ENCODE assay signal across 8 mouse cellular contexts in genomic region chr17:22314730-22315226, GRCm38 (mm10). TPM values are rescaled to one million over a fixed set of nuclear protein-coding genes. Genes with fewer than 3 reads are reported as not detected.
DNase-seq lines count a peak whose midpoint lies in the region; ATAC-seq lines count a peak whose summit lies in the region.
"Not testable (repeated sequence)": the region's sequence is repeated elsewhere in the genome, so short reads cannot be mapped to it uniquely, and the experiment has no call there.

TSS of gene CT030661.1 (minus strand) at chr17:22314837.

- H3K4me1 ChIP-seq in hindbrain, embryonic 12.5 days = not testable (repeated sequence)

- H3K27ac ChIP-seq in hindbrain, embryonic 12.5 days = peak within 1 kb of the TSS; percentile 73

- peak; percentile 98 for ATAC-seq in hindbrain, embryonic 12.5 days (ENCODE audit: low FRiP score)

- not testable (repeated sequence) for H3K27me3 ChIP-seq in hindbrain, embryonic 12.5 days

- H3K9ac ChIP-seq in hindbrain, embryonic 12.5 days = peak within 1 kb of the TSS; percentile 66

- H3K4me2 ChIP-seq in hindbrain, embryonic 12.5 days (replicated peaks) = peak within 1 kb of the TSS; percentile 53

- not testable (repeated sequence) for H3K9me3 ChIP-seq in hindbrain, embryonic 12.5 days (replicated peaks)

- peak within 1 kb of the TSS; percentile 56 for H3K4me3 ChIP-seq in hindbrain, embryonic 12.5 days

- WGBS in hindbrain, embryonic 12.5 days = under 1% methylated on average over 20 of the region's 20 CpGs

- peak; percentile 99 for DNase-seq in NIH3T3 (ENCODE audit: low read depth)
- peak; percentile 96 for DNase-seq in cerebellum, postnatal 10 days
- peak; percentile 88 to 91 for DNase-seq in frontal cortex, postnatal 10 days (ENCODE audit: low spot score in 2 of 2)
- peak; percentile 90 to 97 for DNase-seq in layer of hippocampus, postnatal 14 days (ENCODE audit: low spot score in 2 of 2)
- DNase-seq in lung, postnatal 14 days = peak; percentile 94
- DNase-seq in retina, adult 2 months (ENCODE audit: low read depth, low spot score) = peak; percentile 91
- peak; percentile 78 to 81 for DNase-seq in thymus, postnatal 36 days

- H3K36me3 ChIP-seq in hindbrain, embryonic 12.5 days = not testable (repeated sequence)

RNA-seq across cellular contexts. Expression of gene CT030661.1, which starts in this region (rescaled TPM):
- 13.1 TPM in 2 replicates for polyA plus RNA-seq in hindbrain, embryonic 12.5 days (2016; fragmentation: Nextera tagmentation; extraction: Ambion mirVana)
- total RNA-seq in layer of hippocampus, postnatal 14 days (2021) = 10 to 100 TPM; 10.8 to 11.8 TPM

Comparison
In these comparisons a context has a peak if more than half of its experiments do, and no peak if none do; other contexts are left out.
1. Peak in every context shown above with its lines: DNase-seq, ATAC-seq, H3K4me3 ChIP-seq and H3K27ac ChIP-seq.